17 mouse cellular contexts compared by ENCODE assay signal in the genomic region with DNA sequence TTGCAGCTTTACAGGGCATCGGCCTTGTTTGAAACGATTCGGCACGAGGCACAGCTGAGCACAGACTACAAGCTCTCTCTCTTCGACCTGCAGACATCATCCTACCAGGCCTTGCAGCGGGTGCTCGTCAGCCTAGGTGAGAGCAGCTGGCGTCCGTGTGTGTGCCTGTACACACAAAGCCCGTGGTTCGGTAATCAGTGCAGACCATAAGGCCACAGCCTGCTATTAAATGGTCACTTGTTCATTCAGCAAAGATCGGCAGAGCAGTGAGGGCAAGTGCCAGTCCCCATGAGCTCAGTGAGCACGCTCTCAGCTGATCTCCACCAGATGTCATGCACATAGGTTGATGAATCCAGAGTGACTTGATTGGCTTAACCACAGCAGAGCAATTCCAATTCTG.
DNase-seq lines count a peak whose midpoint lies in the region; ATAC-seq and TF ChIP-seq lines count a peak whose summit lies in the region.
"Had no signal": no experiment of that assay in that cellular context is flagged by ENCODE, and none has a peak within 500 bp of the region (broad histone marks: within the 10 kb centered on the region; RNA-seq: fewer than 3 reads in every experiment).

No protein-coding gene starts in this region.

- H3K27ac ChIP-seq in forebrain, embryonic 13.5 days, result peak overlapping the region; percentile 65
- no peak overlapping the region for H3K27ac ChIP-seq in forebrain, embryonic 16.5 days (ENCODE audit: low read length)
- H3K27ac ChIP-seq in forebrain, embryonic 14.5 days (ENCODE audit: low read depth, low read length), result peak overlapping the region; percentile 39; the same call in 1 of the 2 replicates
- no peak overlapping the region for H3K27ac ChIP-seq in hindbrain, embryonic 14.5 days
- no peak overlapping the region for H3K27ac ChIP-seq in midbrain, embryonic 15.5 days
- no peak overlapping the region for H3K27ac ChIP-seq in left cerebral cortex, adult 2 months
- H3K27ac ChIP-seq: heart, adult 2 months had no signal

- peaks cover 64% of the 10 kb centered on the region for H3K36me3 ChIP-seq in forebrain, embryonic 13.5 days (ENCODE audit: poor library complexity, severe bottlenecking)
- H3K36me3 ChIP-seq in forebrain, embryonic 16.5 days (ENCODE audit: control insufficient read depth, insufficient read depth), result peaks cover 28% of the 10 kb centered on the region
- H3K36me3 ChIP-seq in forebrain, embryonic 14.5 days (ENCODE audit: control insufficient read depth, insufficient read depth, low read length), result peaks cover 68% of the 10 kb centered on the region
- H3K36me3 ChIP-seq in hindbrain, embryonic 14.5 days (replicated peaks; ENCODE audit: control insufficient read depth, insufficient read depth), result peaks cover 63% of the 10 kb centered on the region
- H3K36me3 ChIP-seq in midbrain, embryonic 15.5 days (replicated peaks), result peaks cover 9% of the 10 kb centered on the region; the same call in 1 of the 2 replicates

- no peak for TF ChIP-seq CTCF in left cerebral cortex, adult 2 months (IDR thresholded peaks at IDR 0.05)

- DNase-seq in forebrain, embryonic 14.5 days (ENCODE audit: low spot score), result no peak
- DNase-seq in hindbrain, embryonic 14.5 days (ENCODE audit: low spot score), result no peak
- no peak for DNase-seq in left cerebral cortex, adult 2 months (ENCODE audit: extremely low spot score in 1 of 2, low spot score in 2 of 2)
- no peak for DNase-seq in lung, postnatal 10 days
- DNase-seq: adrenal gland, postnatal 14 days; B cell, adult 2 months; cerebellum, adult 2 months; gastrocnemius, postnatal 14 days; heart, adult 2 months; kidney, adult 8-10 months; kidney, postnatal 36 days; lung, adult 18-20 months; lung, postnatal 4 days; thymus, postnatal 4 days had no signal

- intact Hi-C loops in left cerebral cortex, adult 2 months (cut with DNase I), result no loop called here

- H3K4me1 ChIP-seq in forebrain, embryonic 13.5 days, result peaks cover 63% of the 10 kb centered on the region
- H3K4me1 ChIP-seq in forebrain, embryonic 16.5 days (replicated peaks; ENCODE audit: control insufficient read depth, insufficient read depth, low read length), result peaks cover 24% of the 10 kb centered on the region
- peaks cover 10% of the 10 kb centered on the region for H3K4me1 ChIP-seq in forebrain, embryonic 14.5 days (ENCODE audit: control insufficient read depth, insufficient read depth, low read length)
- peaks cover 39% of the 10 kb centered on the region for H3K4me1 ChIP-seq in hindbrain, embryonic 14.5 days (replicated peaks; ENCODE audit: control insufficient read depth, insufficient read depth, low read length)
- H3K4me1 ChIP-seq in midbrain, embryonic 15.5 days, result peaks cover 58% of the 10 kb centered on the region

- H3K9ac ChIP-seq in forebrain, embryonic 13.5 days, result 0 out of 2 replicates have a peak overlapping the region, but pooled peaks have one; percentile 13
- no peak overlapping the region for H3K9ac ChIP-seq in forebrain, embryonic 16.5 days (replicated peaks; ENCODE audit: low read depth, low read length)
- no peak overlapping the region for H3K9ac ChIP-seq in forebrain, embryonic 14.5 days (ENCODE audit: low read length)
- no peak overlapping the region for H3K9ac ChIP-seq in hindbrain, embryonic 14.5 days
- no peak overlapping the region for H3K9ac ChIP-seq in midbrain, embryonic 15.5 days

- WGBS in forebrain, embryonic 13.5 days, result 61% methylated on average over 13 of the region's 13 CpGs
- WGBS in forebrain, embryonic 16.5 days, result 59% methylated on average over 13 of the region's 13 CpGs
- WGBS in forebrain, embryonic 14.5 days, result 66% methylated on average over 13 of the region's 13 CpGs
- WGBS in hindbrain, embryonic 14.5 days, result 40% methylated on average over 13 of the region's 13 CpGs
- WGBS in midbrain, embryonic 15.5 days, result 55% methylated on average over 13 of the region's 13 CpGs

- no peaks in the 10 kb centered on the region for H3K9me3 ChIP-seq in forebrain, embryonic 13.5 days (replicated peaks)
- no peaks in the 10 kb centered on the region for H3K9me3 ChIP-seq in forebrain, embryonic 16.5 days (ENCODE audit: control insufficient read depth, low read length)
- no peaks in the 10 kb centered on the region for H3K9me3 ChIP-seq in forebrain, embryonic 14.5 days (replicated peaks; ENCODE audit: control insufficient read depth, low read length)
- H3K9me3 ChIP-seq in hindbrain, embryonic 14.5 days (ENCODE audit: control insufficient read depth, low read length), result no peaks in the 10 kb centered on the region
- no peaks in the 10 kb centered on the region for H3K9me3 ChIP-seq in midbrain, embryonic 15.5 days

- no peak overlapping the region for H3K4me2 ChIP-seq in forebrain, embryonic 13.5 days
- no peak overlapping the region for H3K4me2 ChIP-seq in forebrain, embryonic 16.5 days (ENCODE audit: low read length)
- no peak overlapping the region for H3K4me2 ChIP-seq in forebrain, embryonic 14.5 days (ENCODE audit: low read length)
- H3K4me2 ChIP-seq in hindbrain, embryonic 14.5 days (replicated peaks), result no peak overlapping the region
- no peak overlapping the region for H3K4me2 ChIP-seq in midbrain, embryonic 15.5 days

- no peak overlapping the region for H3K4me3 ChIP-seq in forebrain, embryonic 13.5 days
- H3K4me3 ChIP-seq in forebrain, embryonic 16.5 days (replicated peaks; ENCODE audit: low read length), result no peak overlapping the region
- H3K4me3 ChIP-seq in forebrain, embryonic 14.5 days (ENCODE audit: low read depth, low read length), result no peak overlapping the region
- no peak overlapping the region for H3K4me3 ChIP-seq in hindbrain, embryonic 14.5 days (replicated peaks; ENCODE audit: low read length)
- no peak overlapping the region for H3K4me3 ChIP-seq in midbrain, embryonic 15.5 days
- no peak overlapping the region for H3K4me3 ChIP-seq in left cerebral cortex, adult 2 months
- H3K4me3 ChIP-seq: heart, adult 2 months had no signal

- no peaks in the 10 kb centered on the region for H3K27me3 ChIP-seq in forebrain, embryonic 13.5 days
- H3K27me3 ChIP-seq in forebrain, embryonic 16.5 days (replicated peaks; ENCODE audit: control insufficient read depth, insufficient read depth, low read length), result no peaks in the 10 kb centered on the region
- no peaks in the 10 kb centered on the region for H3K27me3 ChIP-seq in forebrain, embryonic 14.5 days (replicated peaks; ENCODE audit: control insufficient read depth, insufficient read depth, low read length)
- no peaks in the 10 kb centered on the region for H3K27me3 ChIP-seq in hindbrain, embryonic 14.5 days (ENCODE audit: control insufficient read depth, insufficient read depth, low read length)
- no peaks in the 10 kb centered on the region for H3K27me3 ChIP-seq in midbrain, embryonic 15.5 days (replicated peaks)

- peak; percentile 19; the same call in 1 of the 2 replicates for ATAC-seq in forebrain, embryonic 13.5 days
- ATAC-seq in forebrain, embryonic 16.5 days, result no peak
- 0 out of 2 replicates have a peak, but pooled peaks have one; percentile 35 for ATAC-seq in forebrain, embryonic 14.5 days
- 0 out of 2 replicates have a peak, but pooled peaks have one; percentile 22 for ATAC-seq in hindbrain, embryonic 14.5 days (ENCODE audit: low FRiP score)
- 0 out of 2 replicates have a peak, but pooled peaks have one; percentile 16 for ATAC-seq in midbrain, embryonic 15.5 days (replicated peaks)

Comparison
In these comparisons a context has a peak if more than half of its experiments do, and no peak if none do; other contexts are left out.
1. H3K27ac ChIP-seq: peak in forebrain, embryonic 13.5 days (single experiment) and forebrain, embryonic 14.5 days (single experiment); none in forebrain, embryonic 16.5 days (single experiment), hindbrain, embryonic 14.5 days (single experiment), midbrain, embryonic 15.5 days (single experiment) and left cerebral cortex, adult 2 months (single experiment).